Mouse (Mus musculus): ENCODE results near the gene H2-D1. TPM values are rescaled to one million over a fixed set of nuclear protein-coding genes. Genes with fewer than 3 reads are reported as not detected.

The H2-D1 gene
- polyA plus RNA-seq, 1 experiment from 2014 or later = 82.0 TPM

Small RNA genes lying within 50 kb of the gene (microRNA-seq; reads per million reads assigned to microRNA genes)
- 1.4 reads per million for gene Mir6975 (ENCODE audit: borderline number of aligned reads)
- gene Mir8094 (ENCODE audit: borderline number of aligned reads) = not detected

Other genes starting within 250 kb of the H2-D1 start
- 0.43 and 0.58 TPM in 2 replicates for gene Vwa7, start 246.2 kb upstream of the H2-D1 start, polyA plus RNA-seq (2015; fragmentation: Nextera tagmentation; extraction: Ambion mirVana)
- gene Sapcd1, start 234.7 kb upstream of the H2-D1 start, polyA plus RNA-seq (2015; fragmentation: Nextera tagmentation; extraction: Ambion mirVana) = 21.5 and 23.4 TPM in 2 replicates
- 3.6 and 5.4 TPM in 2 replicates for gene Msh5, start 216.0 kb upstream of the H2-D1 start, polyA plus RNA-seq (2015; fragmentation: Nextera tagmentation; extraction: Ambion mirVana)
- 324 and 329 TPM in 2 replicates for gene Clic1, start 212.8 kb upstream of the H2-D1 start, polyA plus RNA-seq (2015; fragmentation: Nextera tagmentation; extraction: Ambion mirVana)
- gene Ddah2, start 203.7 kb upstream of the H2-D1 start, polyA plus RNA-seq (2015; fragmentation: Nextera tagmentation; extraction: Ambion mirVana) = 319 and 347 TPM in 2 replicates
- gene Ly6g6c, start 197.3 kb upstream of the H2-D1 start, polyA plus RNA-seq (2015; fragmentation: Nextera tagmentation; extraction: Ambion mirVana) = 98.5 and 131 TPM in 2 replicates
- gene Mpig6b, start 196.5 kb upstream of the H2-D1 start, polyA plus RNA-seq (2015; fragmentation: Nextera tagmentation; extraction: Ambion mirVana) = 1.1 and 1.4 TPM in 2 replicates
- 31.4 and 33.0 TPM in 2 replicates for gene Ly6g6e, start 185.8 kb upstream of the H2-D1 start, polyA plus RNA-seq (2015; fragmentation: Nextera tagmentation; extraction: Ambion mirVana)
- 1.5 and 2.3 TPM in 2 replicates for gene Ly6g6d, start 184.7 kb upstream of the H2-D1 start, polyA plus RNA-seq (2015; fragmentation: Nextera tagmentation; extraction: Ambion mirVana)
- 0.20 and 0.28 TPM in 2 replicates for gene Ly6g6f, start 177.1 kb upstream of the H2-D1 start, polyA plus RNA-seq (2015; fragmentation: Nextera tagmentation; extraction: Ambion mirVana)
- 102 and 105 TPM in 2 replicates for gene Abhd16a, start 173.5 kb upstream of the H2-D1 start, polyA plus RNA-seq (2015; fragmentation: Nextera tagmentation; extraction: Ambion mirVana)
- not detected in 2 replicates for gene Ly6g5c, start 154.5 kb upstream of the H2-D1 start, polyA plus RNA-seq (2015; fragmentation: Nextera tagmentation; extraction: Ambion mirVana)
- 1.4 and 1.8 TPM in 2 replicates for gene Ly6g5b, start 147.3 kb upstream of the H2-D1 start, polyA plus RNA-seq (2015; fragmentation: Nextera tagmentation; extraction: Ambion mirVana)
- gene Gpank1, start 141.3 kb upstream of the H2-D1 start, polyA plus RNA-seq (2015; fragmentation: Nextera tagmentation; extraction: Ambion mirVana) = 19.5 and 20.1 TPM in 2 replicates
- gene Csnk2b, start 140.7 kb upstream of the H2-D1 start, polyA plus RNA-seq (2015; fragmentation: Nextera tagmentation; extraction: Ambion mirVana) = 278 and 279 TPM in 2 replicates
- 11.2 and 12.2 TPM in 2 replicates for gene D17H6S53E, start 136.4 kb upstream of the H2-D1 start, polyA plus RNA-seq (2015; fragmentation: Nextera tagmentation; extraction: Ambion mirVana)
- 0.17 TPM in 1 of 2 replicates, not detected in the other for gene Apom, start 130.7 kb upstream of the H2-D1 start, polyA plus RNA-seq (2015; fragmentation: Nextera tagmentation; extraction: Ambion mirVana)
- gene Bag6, start 127.6 kb upstream of the H2-D1 start, polyA plus RNA-seq (2015; fragmentation: Nextera tagmentation; extraction: Ambion mirVana) = 57.8 TPM in 2 replicates
- 179 and 198 TPM in 2 replicates for gene Prrc2a, start 97.8 kb upstream of the H2-D1 start, polyA plus RNA-seq (2015; fragmentation: Nextera tagmentation; extraction: Ambion mirVana)
- gene Aif1, start 86.7 kb upstream of the H2-D1 start, polyA plus RNA-seq (2015; fragmentation: Nextera tagmentation; extraction: Ambion mirVana) = 15.5 and 17.5 TPM in 2 replicates
- 27.2 and 27.4 TPM in 2 replicates for gene Lst1, start 74.3 kb upstream of the H2-D1 start, polyA plus RNA-seq (2015; fragmentation: Nextera tagmentation; extraction: Ambion mirVana)
- gene Ltb, start 68.3 kb upstream of the H2-D1 start, polyA plus RNA-seq (2015; fragmentation: Nextera tagmentation; extraction: Ambion mirVana) = 2.3 and 2.9 TPM in 2 replicates
- 0.47 and 0.76 TPM in 2 replicates for gene Tnf, start 60.7 kb upstream of the H2-D1 start, polyA plus RNA-seq (2015; fragmentation: Nextera tagmentation; extraction: Ambion mirVana)
- gene Lta, start 57.4 kb upstream of the H2-D1 start, polyA plus RNA-seq (2015; fragmentation: Nextera tagmentation; extraction: Ambion mirVana) = 0.27 and 0.32 TPM in 2 replicates
- 0.57 TPM in 1 of 2 replicates, not detected in the other for gene Gm16181, start 41.9 kb upstream of the H2-D1 start, polyA plus RNA-seq (2015; fragmentation: Nextera tagmentation; extraction: Ambion mirVana)
- 4.1 and 4.4 TPM in 2 replicates for gene Atp6v1g2, start 29.1 kb upstream of the H2-D1 start, polyA plus RNA-seq (2015; fragmentation: Nextera tagmentation; extraction: Ambion mirVana)
- gene Nfkbil1, start 26.9 kb upstream of the H2-D1 start, polyA plus RNA-seq (2015; fragmentation: Nextera tagmentation; extraction: Ambion mirVana) = 11.8 and 12.7 TPM in 2 replicates
- 406 and 413 TPM in 2 replicates for gene Ddx39b, start 21.0 kb upstream of the H2-D1 start, polyA plus RNA-seq (2015; fragmentation: Nextera tagmentation; extraction: Ambion mirVana)
- not detected in 2 replicates for gene H2-Q1, start 57.7 kb downstream of the H2-D1 start, polyA plus RNA-seq (2015; fragmentation: Nextera tagmentation; extraction: Ambion mirVana)
- 0.47 TPM in 1 of 2 replicates, not detected in the other for gene H2-Q2, start 79.5 kb downstream of the H2-D1 start, polyA plus RNA-seq (2015; fragmentation: Nextera tagmentation; extraction: Ambion mirVana)
- gene H2-Q4, start 116.9 kb downstream of the H2-D1 start, polyA plus RNA-seq (2015; fragmentation: Nextera tagmentation; extraction: Ambion mirVana) = 2.4 and 2.7 TPM in 2 replicates
- 0.14 and 0.28 TPM in 2 replicates for gene H2-Q6, start 162.1 kb downstream of the H2-D1 start, polyA plus RNA-seq (2015; fragmentation: Nextera tagmentation; extraction: Ambion mirVana)
- 2.0 and 2.2 TPM in 2 replicates for gene H2-Q7, start 176.4 kb downstream of the H2-D1 start, polyA plus RNA-seq (2015; fragmentation: Nextera tagmentation; extraction: Ambion mirVana)
- gene H2-Q10, start 207.4 kb downstream of the H2-D1 start, polyA plus RNA-seq (2015; fragmentation: Nextera tagmentation; extraction: Ambion mirVana) = 0.73 and 0.93 TPM in 2 replicates
- gene Pou5f1, start 243.3 kb downstream of the H2-D1 start, polyA plus RNA-seq (2015; fragmentation: Nextera tagmentation; extraction: Ambion mirVana) = not detected in 2 replicates

Measured in embryonic facial prominence, embryonic 15.5 days (tissue).